Mouse (Mus musculus): Measurements from ENCODE around the gene Cish. TPM values are rescaled to one million over a fixed set of nuclear protein-coding genes. Genes with fewer than 3 reads are reported as not detected.

The Cish gene
- total RNA-seq (2021): 10 to 100 TPM; 36.9 to 45.3 TPM
- long read RNA-seq, experiment 1, transcript Cish-201 (3 exons, 2,850 nt): major isoform, 6 of 22 reads
- long read RNA-seq, experiment 1, partial matches to known transcripts: 0 of 22 reads
- long read RNA-seq, experiment 1, other reads (novel, unspliced or antisense): 16 of 22 reads
- long read RNA-seq, experiment 2, partial matches to known transcripts: 0 of 11 reads
- long read RNA-seq, experiment 2, other reads (novel, unspliced or antisense): 6 of 11 reads

DNA sequence AAGGTAGTCTGAATTCAATTTTAAA, at the start of gene Cish:
Cish (plus strand) TSS at position 11 of the 25 bp plus-strand sequence.
- DNase-seq: no peak

DNA sequence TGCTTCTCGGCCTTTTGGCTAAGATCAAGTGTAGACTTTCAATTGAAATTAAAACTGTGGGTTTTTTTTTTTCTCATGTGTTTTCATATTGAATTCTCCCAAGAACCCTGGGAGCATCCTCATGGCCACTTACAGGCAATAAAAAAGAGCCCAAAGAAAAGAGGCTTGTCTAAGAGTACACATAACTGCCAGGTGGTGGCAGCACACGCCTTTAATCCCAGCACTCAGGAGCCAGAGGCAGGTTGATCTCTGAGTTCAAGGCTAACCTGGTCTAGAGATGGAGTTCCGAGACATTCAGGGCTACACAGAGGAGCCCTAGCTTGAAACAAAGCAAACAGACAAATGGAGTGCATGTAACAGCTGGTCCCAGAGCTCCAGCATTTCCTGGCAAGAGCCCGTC, 49.7 kb upstream of the Cish start:
- DNase-seq: peak; percentile 36

DNA sequence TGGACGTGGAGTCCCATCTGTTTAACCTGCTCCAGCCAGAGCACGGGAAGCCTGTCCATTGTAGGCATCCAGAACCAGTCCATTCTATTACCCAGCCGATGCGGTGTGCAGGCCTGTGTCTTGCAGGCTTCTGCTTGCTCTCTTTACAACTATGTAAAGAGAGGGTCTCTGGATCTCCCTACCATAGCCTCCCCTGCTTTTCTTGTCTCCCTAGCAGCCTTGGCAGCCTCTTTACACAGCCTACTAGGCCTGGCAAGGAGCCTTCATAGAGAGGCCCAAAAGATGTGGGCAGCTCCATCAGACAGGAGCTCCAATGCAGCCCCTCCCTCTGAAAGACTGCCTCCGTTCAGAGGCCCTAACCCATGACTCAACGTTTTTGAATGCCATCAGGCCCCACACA, 46.7 kb upstream of the Cish start:
- no peak for DNase-seq

- DNase-seq: no peak
Observed at GRCm38 (mm10) chr9:107250416-107251337, 45.1 kb upstream of the Cish start.

DNA sequence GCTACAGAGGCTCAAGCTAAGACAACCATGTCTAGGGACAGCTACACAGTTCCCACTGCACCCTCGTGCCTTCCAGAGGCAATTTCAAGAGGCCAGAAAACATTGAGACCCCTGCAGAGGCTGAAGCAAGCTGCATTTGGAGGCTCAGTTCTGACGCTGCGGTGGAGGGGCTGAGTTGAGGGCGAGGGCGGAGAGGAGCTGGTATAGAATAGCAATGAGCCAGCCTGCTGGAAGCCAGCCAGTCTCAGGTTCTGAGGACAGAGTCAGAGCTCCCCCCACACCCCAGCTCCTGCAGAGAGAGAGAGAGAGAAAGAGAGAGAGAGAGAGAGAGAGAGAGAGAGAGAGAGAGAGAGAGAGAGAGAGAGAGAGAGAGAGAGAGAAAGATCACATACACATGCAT, 43.7 kb upstream of the Cish start:
- DNase-seq: no peak

DNA sequence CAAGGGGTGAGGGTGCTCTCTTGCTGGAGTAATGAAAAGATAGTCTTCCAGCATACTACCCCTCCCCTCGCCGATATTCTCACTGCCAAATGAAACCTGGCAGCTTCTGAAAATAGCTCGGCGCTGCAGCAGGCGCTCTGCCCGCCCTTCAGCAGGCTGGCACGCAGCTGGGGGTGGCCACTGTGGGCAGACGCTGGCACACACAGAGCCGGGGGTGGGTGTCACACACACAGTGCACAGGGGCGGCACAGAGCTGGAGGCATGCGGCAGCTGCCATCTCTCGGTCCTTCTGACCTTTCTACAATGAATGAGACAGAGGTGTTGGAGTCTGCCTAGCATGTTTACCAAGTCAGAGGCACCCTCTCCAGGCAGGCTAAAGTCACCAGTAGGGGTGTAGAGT, 41.4 kb upstream of the Cish start:
- DNase-seq: peak; percentile 67

- peak; percentile 19 for DNase-seq
Observed at GRCm38 (mm10) chr9:107254925-107255324, 40.9 kb upstream of the Cish start.

DNA sequence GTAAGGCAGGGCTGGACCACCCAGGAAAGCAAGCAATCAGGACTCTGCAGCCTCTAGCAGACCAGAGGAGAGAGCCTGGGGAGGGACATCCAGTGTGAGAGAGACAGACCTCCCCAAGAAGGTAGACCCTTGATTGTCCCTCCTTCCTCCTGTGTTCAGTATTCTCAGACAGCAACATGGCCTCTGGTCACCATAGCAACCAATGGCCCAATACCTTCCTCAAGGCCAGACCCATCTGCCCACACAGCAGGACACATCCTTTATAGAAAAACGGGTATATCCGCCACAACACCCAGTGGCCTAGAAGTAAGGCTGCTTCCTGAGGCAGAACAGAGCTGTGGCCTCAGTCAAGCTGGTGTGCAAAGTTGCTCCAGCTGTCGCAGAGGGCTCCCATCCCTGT, 40.2 kb upstream of the Cish start:
- no peak for DNase-seq

DNA sequence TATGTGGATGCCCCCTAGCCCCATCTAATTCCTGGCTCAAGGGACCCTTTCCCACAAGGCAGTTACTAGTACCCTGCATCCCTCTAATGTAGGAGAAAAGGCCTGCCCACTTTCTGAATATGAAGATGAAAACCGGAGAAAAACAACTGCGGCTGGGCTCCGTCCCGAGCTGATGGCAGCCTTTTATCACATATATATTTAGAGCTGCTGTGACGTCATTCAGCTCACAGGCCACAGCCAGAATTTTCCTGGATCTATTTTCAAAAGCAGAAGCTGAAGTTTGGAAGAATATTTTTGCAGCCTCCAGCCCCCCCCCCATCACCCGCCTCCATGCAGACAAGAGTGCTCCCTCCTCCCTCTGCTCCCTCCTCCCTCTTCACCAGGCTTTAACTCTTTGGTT, 36.3 kb upstream of the Cish start:
- DNase-seq: no peak

- no peak for DNase-seq
Observed at GRCm38 (mm10) chr9:107260429-107260828, 35.4 kb upstream of the Cish start.

- no peak for DNase-seq
Observed at GRCm38 (mm10) chr9:107260836-107261235, 35.0 kb upstream of the Cish start.

DNA sequence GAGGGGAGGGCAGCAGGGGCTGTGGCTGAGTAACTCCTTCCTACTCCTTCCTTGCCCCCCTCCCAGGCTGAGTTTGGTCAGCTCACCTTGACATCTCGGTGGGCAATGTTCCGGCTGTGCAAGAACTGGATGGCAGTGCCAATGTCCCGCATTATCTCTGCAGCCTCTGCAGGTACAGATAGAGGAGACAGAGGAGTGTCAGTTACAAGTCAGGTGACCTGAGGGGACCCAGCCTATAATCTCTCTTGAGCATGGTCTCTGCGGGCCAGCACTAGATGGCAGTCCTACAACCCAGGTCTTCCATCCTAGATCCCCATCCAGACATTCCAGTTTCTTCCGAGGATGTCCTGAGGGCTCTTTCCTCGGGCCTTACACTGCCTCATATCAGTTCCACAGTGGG, 34.0 kb upstream of the Cish start:
- DNase-seq: no peak

GRCm38 (mm10) chr9:107262375-107262774, 33.5 kb upstream of the Cish start:
- no peak for DNase-seq

- DNase-seq: peak; percentile 71
Observed at GRCm38 (mm10) chr9:107263912-107264311, 31.9 kb upstream of the Cish start.

DNA sequence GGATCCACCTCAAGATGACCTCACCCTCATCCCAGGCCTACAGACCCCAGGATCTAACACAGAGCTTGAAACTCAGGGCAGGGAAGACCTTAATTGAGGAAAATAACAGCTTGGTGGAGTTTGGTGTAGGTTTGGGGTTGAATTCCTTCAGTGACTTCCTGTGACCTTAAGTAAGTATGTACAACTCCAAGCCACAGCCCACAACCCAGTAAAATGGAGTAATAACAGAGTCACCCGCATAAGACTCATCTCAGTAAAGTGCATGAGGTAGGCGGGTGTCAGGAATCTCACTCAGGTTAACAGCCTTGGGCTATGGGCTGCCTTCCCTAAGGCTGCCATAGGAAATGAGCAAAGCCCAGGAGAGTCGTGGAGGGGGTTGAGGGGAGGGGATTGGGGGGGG, 31.1 kb upstream of the Cish start:
- DNase-seq: no peak

DNA sequence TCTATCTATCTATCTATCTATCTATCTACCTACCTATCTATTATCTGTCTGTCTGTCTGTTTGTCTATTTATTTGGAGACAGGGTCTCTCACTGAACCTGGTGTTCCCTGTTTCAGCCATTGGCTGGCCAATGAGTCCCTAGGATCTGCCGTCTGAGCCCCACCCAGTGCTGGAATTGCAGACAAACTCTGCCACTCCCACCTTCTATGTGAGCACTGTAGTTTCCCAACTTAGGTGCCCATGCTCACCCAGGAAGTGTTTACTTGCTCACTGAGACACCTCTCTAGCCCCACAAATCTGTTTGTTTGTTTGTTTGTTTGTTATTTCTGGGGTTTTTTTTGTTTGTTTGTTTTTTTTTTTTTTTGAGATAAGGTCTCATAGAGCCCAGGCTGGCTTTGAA, 28.8 kb upstream of the Cish start:
- DNase-seq: no peak

DNA sequence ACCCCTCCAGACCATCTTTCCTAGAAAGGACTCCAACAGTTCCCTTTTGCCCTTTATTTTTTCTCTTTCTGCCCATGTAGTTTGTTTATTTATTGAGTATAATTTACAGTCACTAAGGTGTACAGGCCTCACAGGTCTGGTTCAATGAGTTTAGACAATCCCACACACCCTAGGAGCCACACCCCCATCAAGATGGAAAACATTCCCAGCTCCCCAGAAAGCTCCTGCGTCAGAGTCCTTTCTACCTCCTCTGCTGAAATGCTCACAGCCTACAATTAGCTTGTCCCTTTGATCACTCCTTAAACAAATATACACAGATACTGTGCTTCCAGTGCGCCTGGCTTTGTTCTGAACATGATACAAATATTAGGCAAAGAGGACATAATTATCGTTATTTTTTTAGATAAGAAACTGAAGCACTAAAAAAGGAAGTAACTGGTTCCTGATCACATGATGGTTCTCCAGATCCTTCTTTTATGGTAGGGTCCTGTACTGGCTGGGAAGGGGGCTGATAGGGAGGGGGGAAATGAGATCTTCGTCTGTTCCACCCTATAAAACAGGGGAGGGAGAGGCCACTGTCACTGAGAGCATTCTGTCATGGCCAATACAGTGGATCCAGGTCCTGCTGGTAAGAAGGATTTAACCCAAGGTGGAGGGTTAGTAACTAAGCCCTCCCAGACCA, 28.0 kb upstream of the Cish start:
- no peak for DNase-seq

GRCm38 (mm10) chr9:107269772-107270171, 26.1 kb upstream of the Cish start:
- DNase-seq: no peak

DNA sequence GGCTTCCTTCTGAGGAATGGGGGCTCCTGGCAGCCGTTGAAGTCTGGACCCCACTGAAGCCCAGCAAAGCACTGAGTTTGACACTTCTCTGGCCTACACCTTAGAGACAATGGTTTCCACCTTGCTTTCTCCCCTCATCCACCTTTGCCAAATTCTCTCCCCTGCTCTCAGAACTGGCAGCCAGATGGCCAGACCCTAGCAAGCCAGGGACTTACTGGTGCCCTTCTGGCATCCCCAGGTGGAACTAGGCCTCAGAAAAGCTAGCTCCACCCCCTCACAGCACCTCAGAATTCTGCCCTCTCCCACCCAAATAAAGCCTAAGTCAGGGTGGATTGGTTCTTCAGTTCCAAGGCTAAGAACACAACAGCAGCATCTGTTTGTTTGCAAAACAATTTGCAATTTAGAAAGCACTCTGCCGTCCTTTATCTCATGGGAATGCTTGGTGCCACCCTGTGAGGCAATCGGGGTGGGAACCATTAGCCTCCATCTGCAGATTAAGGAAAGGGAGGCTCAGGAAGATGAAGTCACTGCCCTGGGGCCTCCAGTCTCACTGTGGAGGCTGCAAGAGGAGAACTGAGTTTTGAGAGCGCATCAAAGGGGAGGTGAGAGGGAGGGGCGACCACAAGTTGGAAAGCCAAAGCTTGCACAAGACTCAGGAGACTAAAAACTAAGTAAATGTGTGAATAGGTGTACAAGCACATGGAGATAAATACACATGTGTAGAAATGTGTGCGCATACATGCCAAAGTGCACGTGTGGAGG, 24.5 kb upstream of the Cish start:
- no peak for DNase-seq

- no peak for DNase-seq
Observed at GRCm38 (mm10) chr9:107272284-107272683, 23.5 kb upstream of the Cish start.

GRCm38 (mm10) chr9:107273184-107273583, 22.6 kb upstream of the Cish start:
- no peak for DNase-seq

DNA sequence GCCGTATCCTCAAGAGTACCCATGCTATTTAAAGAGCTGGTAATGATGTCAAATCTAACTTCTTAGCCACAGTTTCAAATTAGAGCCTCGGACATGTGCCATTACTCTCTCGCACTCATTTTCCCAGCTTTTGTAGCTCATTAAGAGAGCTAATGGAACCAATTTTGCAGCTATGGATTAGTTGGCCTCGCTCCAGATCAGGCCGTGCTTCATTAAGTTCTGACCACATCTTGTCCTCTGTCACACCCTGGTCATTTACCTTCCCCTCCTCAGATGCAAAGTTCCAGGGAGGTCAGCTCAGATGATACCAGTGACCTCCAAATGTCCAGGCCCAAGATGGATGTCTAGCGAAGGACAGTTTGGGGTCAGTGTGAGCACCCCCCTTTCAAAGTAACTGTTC, 21.1 kb upstream of the Cish start:
- no peak for DNase-seq

GRCm38 (mm10) chr9:107275710-107276109, 20.1 kb upstream of the Cish start:
- peak; percentile 68 for DNase-seq
